Mouse (Mus musculus) testis, adult 2 months (tissue): ENCODE results near the gene Pkd1l2. TPM values are rescaled to one million over a fixed set of nuclear protein-coding genes. Genes with fewer than 3 reads are reported as not detected.

Experiments
- H3K27ac ChIP-seq: fragments of 200-500 bp; 2 replicates; pipeline ENCODE4 v1.5.1; 2012; ENCODE audit warnings: low read depth, low read length; ENCODE audit not compliant: control insufficient read depth, insufficient read depth
- H3K27me3 ChIP-seq: fragments of 200-500 bp; 2 replicates; pipeline ENCODE4 v1.6.1; 2012; ENCODE audit warnings: mild to moderate bottlenecking, low read length, moderate library complexity; ENCODE audit not compliant: control insufficient read depth, insufficient read depth
- H3K36me3 ChIP-seq: fragments of 200-500 bp; 2 replicates; pipeline ENCODE4 v1.6.1; 2012; ENCODE audit warnings: mild to moderate bottlenecking, low read length; ENCODE audit not compliant: control insufficient read depth, insufficient read depth
- H3K4me1 ChIP-seq: fragments of 200-500 bp; 2 replicates; pipeline ENCODE4 v1.6.1; 2012; ENCODE audit warnings: low read length; ENCODE audit not compliant: control insufficient read depth, insufficient read depth
- H3K4me3 ChIP-seq: fragments of 200-500 bp; 2 replicates; pipeline ENCODE4 v1.5.1; 2012; ENCODE audit warnings: low read depth, mild to moderate bottlenecking, low read length, moderate library complexity, mixed read lengths; ENCODE audit not compliant: control insufficient read depth
- CTCF ChIP-seq: fragments of 200-500 bp; IDR thresholded peaks from 2 replicates; pipeline ENCODE4 v1.5.1; 2012; ENCODE audit warnings: low read depth, mild to moderate bottlenecking, inconsistent platforms, low read length, moderate library complexity; ENCODE audit not compliant: control insufficient read depth, insufficient read depth, insufficient replicate concordance
- POLR2A ChIP-seq: fragments of 200-500 bp; IDR thresholded peaks from 2 replicates; pipeline ENCODE4 v1.6.1; 2012; ENCODE audit warnings: low read depth, mild to moderate bottlenecking, inconsistent platforms, low read length, moderate library complexity; ENCODE audit not compliant: control insufficient read depth
- polyA plus RNA-seq: library from polyadenylated mRNA; depleted of rRNA; stranded (reverse); fragments of >200 nt; gene quantifications from 2 replicates; pipeline ENCODE4 v1.2.3, GENCODE M21; 2012

Gene Pkd1l2
- polyA plus RNA-seq, 1 experiment: 3.1 TPM

- Histone ChIP-seq H3K36me3 (no peaks in the 10 kb centered on the region), H3K27ac (no peak overlapping the region), H3K4me3 (no peak overlapping the region), H3K27me3 (no peaks in the 10 kb centered on the region), H3K4me1 (no peaks in the 10 kb centered on the region)
- TF ChIP-seq CTCF: no peak
- TF ChIP-seq POLR2A: no peak
Observed at GRCm38 (mm10) chr8:117051316-117051715, 30.9 kb downstream of the Pkd1l2 start.

DNA sequence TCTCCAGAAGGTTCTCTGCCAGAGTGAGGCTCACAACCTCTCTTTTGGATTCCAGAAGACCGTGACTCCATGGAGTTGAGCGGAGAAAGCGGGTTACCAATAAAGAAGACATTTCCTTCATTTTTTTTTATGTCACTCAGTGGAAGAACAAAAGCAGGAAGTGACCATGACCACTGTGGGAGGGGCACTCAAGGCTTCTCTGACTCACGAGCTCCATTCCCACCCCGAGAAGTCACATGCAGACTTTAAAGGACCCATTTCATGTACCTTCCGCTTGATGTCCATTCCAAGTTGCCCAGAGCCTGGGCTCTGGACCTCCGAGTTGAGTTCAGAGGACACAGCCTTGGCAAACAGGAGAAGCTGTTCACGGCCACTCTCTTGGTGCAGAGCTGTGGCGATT, 31.5 kb downstream of the Pkd1l2 start:
- no peaks in the 10 kb centered on the region for H3K4me1 ChIP-seq
- no peak overlapping the region for H3K27ac ChIP-seq
- H3K27me3 ChIP-seq: no peaks in the 10 kb centered on the region
- no peak for TF ChIP-seq CTCF
- TF ChIP-seq POLR2A: no peak
- H3K36me3 ChIP-seq: no peaks in the 10 kb centered on the region
- H3K4me3 ChIP-seq: no peak overlapping the region

DNA sequence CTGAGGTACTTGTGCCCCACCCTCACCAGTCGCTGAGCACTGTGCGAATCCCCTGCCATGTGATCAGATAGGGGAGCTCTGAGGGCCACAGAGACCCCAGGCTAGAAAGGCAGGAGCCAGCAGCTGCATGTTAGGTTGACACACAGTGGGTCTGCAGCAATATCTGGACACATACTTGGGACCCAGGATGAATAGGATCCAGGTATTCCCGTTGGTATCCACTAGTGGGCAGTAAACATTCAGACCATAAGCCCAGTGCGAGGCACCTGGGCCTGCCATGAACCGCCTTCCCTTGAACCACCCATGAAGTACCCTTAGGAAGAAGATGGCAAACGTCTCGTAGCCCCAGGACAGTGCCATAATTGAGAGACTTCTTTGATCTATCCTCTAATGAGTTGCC, 32.8 kb downstream of the Pkd1l2 start:
- Histone ChIP-seq H3K36me3 (no peaks in the 10 kb centered on the region), H3K27ac (no peak overlapping the region), H3K27me3 (no peaks in the 10 kb centered on the region), H3K4me3 (no peak overlapping the region), H3K4me1 (no peaks in the 10 kb centered on the region)
- TF ChIP-seq CTCF (no peak), POLR2A (no peak)

DNA sequence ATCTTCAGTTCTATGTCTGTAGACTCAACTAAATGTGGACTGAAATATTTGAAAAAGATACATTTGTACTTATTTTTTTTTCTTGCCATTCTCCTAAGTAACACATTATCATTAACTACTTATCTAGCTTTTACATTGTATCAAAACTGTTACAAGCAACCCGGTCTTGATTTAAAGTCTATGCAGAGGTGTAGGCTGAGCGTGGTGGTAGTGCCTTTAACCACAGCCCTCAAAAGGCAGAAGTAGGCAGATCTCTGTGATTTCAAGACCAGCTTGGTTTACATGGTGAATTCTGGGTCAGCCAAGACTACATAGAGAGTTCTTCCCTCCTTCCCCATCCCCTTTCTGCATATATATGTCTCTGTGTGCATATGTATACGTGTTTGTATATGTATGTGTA, 38.7 kb downstream of the Pkd1l2 start:
- Histone ChIP-seq H3K27ac (no peak overlapping the region), H3K4me1 (no peaks in the 10 kb centered on the region), H3K27me3 (no peaks in the 10 kb centered on the region), H3K4me3 (no peak overlapping the region), H3K36me3 (no peaks in the 10 kb centered on the region)
- no peak for TF ChIP-seq CTCF
- TF ChIP-seq POLR2A: no peak

DNA sequence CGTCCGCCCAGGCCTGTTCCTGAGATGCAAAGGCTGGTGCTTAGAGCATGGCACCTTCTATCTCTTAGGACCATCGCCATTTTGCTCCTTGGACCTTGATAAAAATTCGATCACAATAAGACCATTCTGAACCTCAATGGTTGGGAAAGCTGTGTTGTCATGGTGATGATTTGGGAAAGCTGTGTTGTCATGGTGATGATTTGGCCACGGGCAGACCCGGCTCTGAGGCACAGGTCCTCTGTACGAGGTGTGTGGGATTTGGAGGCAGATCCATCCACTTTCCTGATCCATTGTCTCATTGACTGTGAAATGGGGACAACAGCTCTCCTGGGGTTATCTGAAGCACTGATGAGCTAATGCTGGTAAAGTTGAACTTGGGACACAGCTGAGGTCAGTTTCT, 42.4 kb downstream of the Pkd1l2 start:
- no peaks in the 10 kb centered on the region for H3K36me3 ChIP-seq
- no peak for TF ChIP-seq POLR2A
- TF ChIP-seq CTCF: no peak
- no peak overlapping the region for H3K4me3 ChIP-seq
- no peak overlapping the region for H3K27ac ChIP-seq
- H3K4me1 ChIP-seq: no peaks in the 10 kb centered on the region
- no peaks in the 10 kb centered on the region for H3K27me3 ChIP-seq

- Histone ChIP-seq H3K4me3 (no peak overlapping the region), H3K27ac (no peak overlapping the region), H3K4me1 (no peaks in the 10 kb centered on the region), H3K27me3 (no peaks in the 10 kb centered on the region), H3K36me3 (no peaks in the 10 kb centered on the region)
- TF ChIP-seq CTCF (no peak), POLR2A (no peak)
Observed at GRCm38 (mm10) chr8:117037374-117037935, 44.8 kb downstream of the Pkd1l2 start.

DNA sequence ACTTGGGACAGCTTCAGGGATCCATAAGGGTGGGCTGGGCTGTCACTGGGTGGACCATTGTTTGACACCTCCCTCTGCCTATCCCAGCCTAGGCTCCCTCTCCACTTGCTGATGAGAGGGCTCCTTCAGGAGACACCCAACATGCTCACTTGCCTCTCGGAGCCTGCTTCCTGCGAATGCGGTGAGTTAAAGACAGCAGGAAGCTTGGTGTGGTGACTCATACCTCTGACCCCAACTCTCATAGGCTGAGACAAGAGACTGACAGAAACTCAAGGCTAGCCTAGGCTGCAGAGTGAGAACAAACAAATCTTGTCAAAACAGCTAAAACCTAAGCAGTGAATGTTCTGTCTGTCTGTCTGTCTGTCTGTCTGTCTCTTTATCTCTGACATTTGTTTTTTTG, 48.9 kb downstream of the Pkd1l2 start:
- H3K4me1 ChIP-seq: peaks cover 5% of the 10 kb centered on the region
- TF ChIP-seq CTCF: no peak
- no peak for TF ChIP-seq POLR2A
- no peak overlapping the region for H3K27ac ChIP-seq
- H3K36me3 ChIP-seq: no peaks in the 10 kb centered on the region
- no peaks in the 10 kb centered on the region for H3K27me3 ChIP-seq
- H3K4me3 ChIP-seq: no peak overlapping the region

- Histone ChIP-seq H3K27ac (no peak overlapping the region), H3K36me3 (no peaks in the 10 kb centered on the region), H3K4me1 (peaks cover 11% of the 10 kb centered on the region), H3K27me3 (no peaks in the 10 kb centered on the region), H3K4me3 (no peak overlapping the region)
- TF ChIP-seq CTCF: no peak
Observed at GRCm38 (mm10) chr8:117032609-117033008, 49.6 kb downstream of the Pkd1l2 start.
